Mouse (Mus musculus): Measurements from ENCODE around the gene Arhgef19. TPM values are rescaled to one million over a fixed set of nuclear protein-coding genes. Genes with fewer than 3 reads are reported as not detected.

Gene Arhgef19
- total RNA-seq (2012; rRNA removed), result 0.03 TPM in 1 of 2 replicates, not detected in the other
- under 1 TPM in 1 of 2 experiments, not detected in 1; 0.78 TPM for polyA plus RNA-seq (2012; ENCODE audit: insufficient read depth in 1 of 2, insufficient read length in 2 of 2, low read depth in 1 of 2, low replicate concordance in 2 of 2, missing spikeins in 1 of 2)

DNA sequence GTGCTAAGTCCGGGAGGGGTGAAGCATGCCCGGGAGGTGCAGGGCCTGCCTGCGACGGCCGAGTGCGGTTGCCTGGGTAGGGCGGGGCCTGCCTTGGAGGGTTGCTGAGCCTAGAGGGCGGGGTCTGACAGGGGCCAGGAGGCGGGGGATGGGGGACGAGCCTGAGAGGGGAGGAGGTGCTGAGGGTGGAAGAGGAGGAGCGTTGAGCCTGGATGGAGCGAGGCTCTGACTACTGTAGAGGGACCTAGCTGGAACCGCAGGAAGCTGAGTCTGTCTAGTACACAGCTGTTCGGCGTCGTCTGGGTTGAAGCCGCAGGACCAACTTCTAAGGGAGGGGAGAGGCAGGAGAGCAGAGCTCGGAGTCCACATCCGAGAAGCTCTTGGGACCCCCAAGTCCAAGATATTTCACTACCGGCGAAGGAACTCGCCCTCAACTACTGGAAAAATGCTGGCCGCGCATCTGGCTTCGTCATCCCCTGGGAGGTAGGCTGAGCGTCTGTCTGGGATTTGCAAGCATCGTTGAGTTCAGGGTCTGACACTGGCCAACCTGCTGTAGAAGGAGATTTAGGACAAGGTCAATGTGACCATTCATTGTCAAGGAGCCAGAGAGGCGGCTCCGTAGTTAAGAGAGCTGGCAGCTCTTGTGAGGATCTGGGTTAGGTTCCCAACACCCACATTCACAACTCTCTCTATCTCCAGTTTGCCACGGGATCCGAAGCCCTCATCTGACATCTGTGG is at the start of gene Arhgef19:
Arhgef19 (plus strand) TSS at position 112 of the 738 bp plus-strand sequence.
- Histone ChIP-seq H3K79me2 (ENCODE audit: control insufficient read depth, insufficient read depth, low read length, poor library complexity) (no peaks in the 10 kb centered on the region), H3K9me3 (replicated peaks; ENCODE audit: insufficient read depth, low read length) (no peaks in the 10 kb centered on the region), H3K4me3 (ENCODE audit: control insufficient read depth in 1 of 2, insufficient read depth in 1 of 2, low read depth in 2 of 2, low read length in 2 of 2) (peak within 1 kb of the TSS; percentile 63 to 65), H3K27me3 (ENCODE audit: control insufficient read depth in 1 of 2, insufficient read depth in 2 of 2, low read length in 2 of 2) (peaks cover 2 to 6% of the 10 kb centered on the region in 2 experiments), H3K27ac (ENCODE audit: control insufficient read depth, low read depth, low read length) (no peak within 1 kb of the TSS), H3K36me3 (ENCODE audit: control insufficient read depth in 1 of 2, insufficient read depth in 2 of 2, low read length in 2 of 2) (peaks cover 0 to 5% of the 10 kb centered on the region in 2 experiments; a peak in 2 of 4 replicates), H3K4me1 (ENCODE audit: control insufficient read depth in 1 of 2, insufficient read depth in 2 of 2, low read length in 2 of 2) (peaks cover 0 to 13% of the 10 kb centered on the region in 2 experiments; a peak in 3 of 4 replicates), H3K9ac (ENCODE audit: control insufficient read depth, low read depth, low read length, poor library complexity, severe bottlenecking) (peak within 1 kb of the TSS; percentile 56)
- peak; percentile 97 for DNase-seq (ENCODE audit: low read depth, low spot score)
- no peak for TF ChIP-seq GABPA (IDR thresholded peaks at IDR 0.05; ENCODE audit: low read depth, low read length)
- TF ChIP-seq MAZ (IDR thresholded peaks at IDR 0.05; ENCODE audit: low read depth, low read length), result peak; percentile 83; the same call in 1 of the 2 replicates
- TF ChIP-seq CTCF (IDR thresholded peaks at IDR 0.05 in 2 of 3, conservative IDR thresholded peaks at IDR 0.05 in 1 of 3; ENCODE audit: control insufficient read depth in 1 of 3, insufficient read depth in 1 of 3, low read depth in 2 of 3, low read length in 3 of 3, poor library complexity in 1 of 3, severe bottlenecking in 1 of 3), result no peak
- no peak for TF ChIP-seq ETS1 (IDR thresholded peaks at IDR 0.05; ENCODE audit: low read depth, low read length)
- peak; percentile 56 for TF ChIP-seq MXI1 (IDR thresholded peaks at IDR 0.05; ENCODE audit: low read depth, low read length)
- TF ChIP-seq POLR2A (IDR thresholded peaks at IDR 0.05; ENCODE audit: control insufficient read depth in 1 of 2, insufficient read depth in 1 of 2, low read depth in 1 of 2, low read length in 2 of 2, poor library complexity in 1 of 2), result peak in 1 of 2 experiments; percentile 32; a peak in 1 of 4 replicates
- peak; percentile 18; the same call in 1 of the 2 replicates for TF ChIP-seq HCFC1 (IDR thresholded peaks at IDR 0.05; ENCODE audit: low read depth, low read length)
- peak; percentile 72 for TF ChIP-seq MAX (IDR thresholded peaks at IDR 0.05; ENCODE audit: low read length)
- peak; percentile 33; the same call in 1 of the 2 replicates for TF ChIP-seq RCOR1 (IDR thresholded peaks at IDR 0.05; ENCODE audit: low read depth, low read length)
- TF ChIP-seq RAD21 (IDR thresholded peaks at IDR 0.05; ENCODE audit: low read depth, low read length), result no peak

DNA sequence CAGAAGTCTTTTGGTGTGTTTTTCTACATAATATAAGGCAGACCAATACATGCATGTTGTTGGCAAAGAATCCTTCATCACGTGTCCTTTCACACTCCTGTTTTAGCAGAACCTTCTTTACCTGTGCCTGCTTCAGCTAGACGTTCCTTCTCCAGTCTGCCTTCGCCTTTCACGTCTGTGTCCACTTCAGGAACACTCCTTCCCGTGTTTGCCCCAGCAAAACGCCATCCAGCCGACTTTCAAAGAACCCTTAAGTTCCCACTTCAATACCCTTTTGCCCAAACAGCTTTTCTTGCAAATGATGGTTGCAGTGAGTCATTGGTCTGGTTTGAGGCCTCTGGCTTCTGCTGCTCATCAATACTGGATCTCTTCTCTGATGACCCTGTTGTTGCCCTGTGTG is 48.0 kb upstream of the Arhgef19 start:
- DNase-seq (ENCODE audit: low read depth, low spot score), result no peak
- Histone ChIP-seq H3K27ac (ENCODE audit: control insufficient read depth, low read depth, low read length) (no peak overlapping the region), H3K27me3 (ENCODE audit: control insufficient read depth in 1 of 2, insufficient read depth in 2 of 2, low read length in 2 of 2) (no peaks in the 10 kb centered on the region), H3K79me2 (ENCODE audit: control insufficient read depth, insufficient read depth, low read length, poor library complexity) (no peaks in the 10 kb centered on the region), H3K9me3 (replicated peaks; ENCODE audit: insufficient read depth, low read length) (no peaks in the 10 kb centered on the region), H3K4me1 (ENCODE audit: control insufficient read depth in 1 of 2, insufficient read depth in 2 of 2, low read length in 2 of 2) (no peaks in the 10 kb centered on the region), H3K4me3 (ENCODE audit: control insufficient read depth in 1 of 2, insufficient read depth in 1 of 2, low read depth in 2 of 2, low read length in 2 of 2) (no peak overlapping the region), H3K36me3 (ENCODE audit: control insufficient read depth in 1 of 2, insufficient read depth in 2 of 2, low read length in 2 of 2) (peaks cover 0 to 2% of the 10 kb centered on the region in 2 experiments; a peak in 2 of 4 replicates), H3K9ac (ENCODE audit: control insufficient read depth, low read depth, low read length, poor library complexity, severe bottlenecking) (no peak overlapping the region)
- TF ChIP-seq TAL1 (IDR thresholded peaks at IDR 0.05; ENCODE audit: low read length) (no peak), TCF12 (IDR thresholded peaks at IDR 0.05; ENCODE audit: low read depth, low read length) (no peak), MAFK (IDR thresholded peaks at IDR 0.05; ENCODE audit: borderline replicate concordance, low read depth, low read length) (no peak), CHD1 (IDR thresholded peaks at IDR 0.05; ENCODE audit: low read depth, low read length) (no peak), UBTF (IDR thresholded peaks at IDR 0.05; ENCODE audit: borderline replicate concordance, insufficient read depth, low read depth, low read length) (no peak), CHD2 (IDR thresholded peaks at IDR 0.05; ENCODE audit: low read length) (no peak), MXI1 (IDR thresholded peaks at IDR 0.05; ENCODE audit: low read depth, low read length) (no peak), SMC3 (IDR thresholded peaks at IDR 0.05; ENCODE audit: low read depth, low read length) (no peak), MAX (IDR thresholded peaks at IDR 0.05; ENCODE audit: low read length) (no peak), NELFE (IDR thresholded peaks at IDR 0.05; ENCODE audit: low read depth, low read length) (no peak)
